Mouse (Mus musculus) forebrain, embryonic 14.5 days (tissue): ENCODE data around the gene Afap1l2. TPM values are rescaled to one million over a fixed set of nuclear protein-coding genes. Genes with fewer than 3 reads are reported as not detected.

Source experiments
- ATAC-seq: fragments of 200-750 bp; cut with Nextera tagmentation; 2 replicates; pipeline ENCODE4 v1.8.0; 2017; ENCODE audit warnings: mild to moderate bottlenecking, moderate library complexity
- DNase-seq: peaks from one replicate; pipeline ENCODE4 v3.0.0-alpha.2; 2015; ENCODE audit warnings: low spot score
- H3K27ac ChIP-seq: fragments of 300-500 bp; sonication (generic); 2 replicates; pipeline ENCODE4 v1.5.1; 2014; ENCODE audit warnings: low read depth, mild to moderate bottlenecking, control low read depth, low read length, moderate library complexity
- H3K27me3 ChIP-seq: fragments of 300-500 bp; sonication (generic); replicated peaks from 2 replicates; pipeline ENCODE4 v1.6.1; 2014; ENCODE audit warnings: low read length, control low read depth, mixed read lengths; ENCODE audit not compliant: control insufficient read depth, insufficient read depth
- H3K36me3 ChIP-seq: fragments of 300-500 bp; sonication (generic); 2 replicates; pipeline ENCODE4 v1.6.1; 2014; ENCODE audit warnings: low read length, control low read depth; ENCODE audit not compliant: control insufficient read depth, insufficient read depth
- H3K4me1 ChIP-seq: fragments of 300-500 bp; sonication (generic); 2 replicates; pipeline ENCODE4 v1.6.1; 2014; ENCODE audit warnings: antibody characterized with exemption, low read length, control low read depth; ENCODE audit not compliant: control insufficient read depth, insufficient read depth
- H3K4me2 ChIP-seq: fragments of 300-500 bp; sonication (generic); 2 replicates; pipeline ENCODE4 v1.6.1; 2014; ENCODE audit warnings: mild to moderate bottlenecking, control low read depth, low read length
- H3K4me3 ChIP-seq: fragments of 300-500 bp; sonication (generic); 2 replicates; pipeline ENCODE4 v1.5.1; 2014; ENCODE audit warnings: low read depth, low read length, control low read depth
- H3K9ac ChIP-seq: fragments of 300-500 bp; sonication (generic); 2 replicates; pipeline ENCODE4 v1.6.1; 2014; ENCODE audit warnings: mild to moderate bottlenecking, low read length, control low read depth, moderate library complexity
- H3K9me3 ChIP-seq: fragments of 300-500 bp; sonication (generic); replicated peaks from 2 replicates; pipeline ENCODE4 v1.6.1; 2016; ENCODE audit warnings: low read length, control low read depth, mixed read lengths; ENCODE audit not compliant: control insufficient read depth
- WGBS: fragments of 180-500 bp; shearing (Covaris S2); extraction: QIAGEN DNeasy Blood & Tissue Kit; methylation state at CpG from one replicate; pipeline ENCODE4 v1.1.7; 2014; 5-methylcytosine and 5-hydroxymethylcytosine counted together
- polyA plus RNA-seq: library from polyadenylated mRNA; unstranded; fragments of >200 nt; fragmentation: Nextera tagmentation; extraction: Ambion mirVana; gene quantifications from 2 replicates; pipeline ENCODE4 v1.2.1, GENCODE M21; 2014

Afap1l2 gene
- polyA plus RNA-seq, 1 experiment from 2014 or later, result 4.9 TPM

GRCm38 (mm10) chr19:56888654-56889053, 119.4 kb downstream of the Afap1l2 start:
- no peak for ATAC-seq
- H3K27me3 ChIP-seq, result no peaks in the 10 kb centered on the region
- no peaks in the 10 kb centered on the region for H3K9me3 ChIP-seq
- H3K36me3 ChIP-seq, result no peaks in the 10 kb centered on the region
- no peak overlapping the region for H3K4me3 ChIP-seq
- no peak overlapping the region for H3K9ac ChIP-seq
- WGBS, result 38% methylated on average over 5 of the region's 5 CpGs
- H3K27ac ChIP-seq, result no peak overlapping the region
- DNase-seq, result peak; percentile 6
- H3K4me2 ChIP-seq, result no peak overlapping the region
- no peaks in the 10 kb centered on the region for H3K4me1 ChIP-seq

GRCm38 (mm10) chr19:56887879-56888278, 120.1 kb downstream of the Afap1l2 start:
- no peak overlapping the region for H3K9ac ChIP-seq
- no peaks in the 10 kb centered on the region for H3K27me3 ChIP-seq
- H3K4me2 ChIP-seq, result no peak overlapping the region
- WGBS, result 84% methylated on average over 10 of the region's 10 CpGs
- ATAC-seq (no peak), DNase-seq (no peak)
- H3K4me3 ChIP-seq, result no peak overlapping the region
- no peaks in the 10 kb centered on the region for H3K4me1 ChIP-seq
- H3K9me3 ChIP-seq, result no peaks in the 10 kb centered on the region
- no peaks in the 10 kb centered on the region for H3K36me3 ChIP-seq
- H3K27ac ChIP-seq, result no peak overlapping the region

- no peaks in the 10 kb centered on the region for H3K36me3 ChIP-seq
- H3K9me3 ChIP-seq, result no peaks in the 10 kb centered on the region
- no peak overlapping the region for H3K4me2 ChIP-seq
- H3K4me1 ChIP-seq, result peaks cover 3% of the 10 kb centered on the region
- DNase-seq (peak; percentile 37), ATAC-seq (peak; percentile 46; the same call in 1 of the 2 replicates)
- no peak overlapping the region for H3K9ac ChIP-seq
- no peak overlapping the region for H3K4me3 ChIP-seq
- H3K27me3 ChIP-seq, result peaks cover 35% of the 10 kb centered on the region
- 69% methylated on average over 6 of the region's 6 CpGs for WGBS
- no peak overlapping the region for H3K27ac ChIP-seq
These were observed 130.7 kb downstream of the Afap1l2 start for GRCm38 (mm10) chr19:56877364-56877763.

GRCm38 (mm10) chr19:56874601-56875315, 133.3 kb downstream of the Afap1l2 start:
- Histone ChIP-seq H3K9me3 (no peaks in the 10 kb centered on the region), H3K4me2 (peak overlapping the region; percentile 98), H3K4me1 (peaks cover 3% of the 10 kb centered on the region), H3K36me3 (no peaks in the 10 kb centered on the region), H3K27ac (no peak overlapping the region), H3K4me3 (peak overlapping the region; percentile 49), H3K27me3 (peaks cover 35% of the 10 kb centered on the region), H3K9ac (peak overlapping the region; percentile 54; the same call in 1 of the 2 replicates)
- 8% methylated on average over 30 of the region's 30 CpGs for WGBS
- DNase-seq (peak; percentile 11), ATAC-seq (peak; percentile 26; the same call in 1 of the 2 replicates)

- H3K27ac ChIP-seq, result no peak within 1 kb of the TSS
- no peaks in the 10 kb centered on the region for H3K9me3 ChIP-seq
- WGBS, result 3% methylated on average over 58 of the region's 71 CpGs
- peak; percentile 49 for DNase-seq
- no peaks in the 10 kb centered on the region for H3K36me3 ChIP-seq
- H3K4me2 ChIP-seq, result peak within 1 kb of the TSS; percentile 98
- H3K9ac ChIP-seq, result peak within 1 kb of the TSS; percentile 54; the same call in 1 of the 2 replicates
- H3K27me3 ChIP-seq, result peaks cover 35% of the 10 kb centered on the region
- peak within 1 kb of the TSS; percentile 49 for H3K4me3 ChIP-seq
- peak; percentile 44; the same call in 1 of the 2 replicates for ATAC-seq
- H3K4me1 ChIP-seq, result peaks cover 3% of the 10 kb centered on the region
These were observed 134.0 kb downstream of the Afap1l2 start, which contains the start of gene Vwa2 for GRCm38 (mm10) chr19:56873816-56874600. Vwa2 (plus strand) TSS chr19:56874249.

GRCm38 (mm10) chr19:56867701-56868100, 140.3 kb downstream of the Afap1l2 start:
- ATAC-seq (no peak), DNase-seq (no peak)
- Histone ChIP-seq H3K36me3 (no peaks in the 10 kb centered on the region), H3K4me1 (no peaks in the 10 kb centered on the region), H3K27me3 (peaks cover 4% of the 10 kb centered on the region; the same call in 1 of the 2 replicates), H3K27ac (no peak overlapping the region), H3K4me3 (no peak overlapping the region), H3K9me3 (no peaks in the 10 kb centered on the region), H3K9ac (no peak overlapping the region), H3K4me2 (no peak overlapping the region)
- WGBS, result 65% methylated on average over 4 of the region's 4 CpGs

Other genes starting within 250 kb of the Afap1l2 start
- gene Ccdc186, start 186.0 kb downstream of the Afap1l2 start, polyA plus RNA-seq, result 21.2 and 28.9 TPM in 2 replicates
- gene Tdrd1, start 182.0 kb downstream of the Afap1l2 start, polyA plus RNA-seq, result 0.39 and 0.70 TPM in 2 replicates
- gene Vwa2, start 134.0 kb downstream of the Afap1l2 start, polyA plus RNA-seq, result 0.22 and 0.28 TPM in 2 replicates